Mouse (Mus musculus) lung, embryonic 16.5 days (tissue): ENCODE measurements at regions not wholly inside any gene's neighbourhood (a gene's known extent, or its start where the extent isn't known, plus 50 kb on each side); places are given as distances from the start of the nearest gene placed in this dataset.

Source experiments
- ATAC-seq: fragments of 200-750 bp; cut with Nextera tagmentation; 2 replicates; pipeline ENCODE4 v1.8.0; 2017; ENCODE audit warnings: low read depth, mild to moderate bottlenecking, moderate library complexity
- H3K27ac ChIP-seq: fragments of 300-500 bp; sonication (generic); 2 replicates; pipeline ENCODE4 v1.5.1; 2014; ENCODE audit warnings: mild to moderate bottlenecking, control low read depth, low read length
- H3K27me3 ChIP-seq: fragments of 300-500 bp; sonication (generic); 2 replicates; pipeline ENCODE4 v1.6.1; 2014; ENCODE audit warnings: low read depth, low read length, mixed read lengths; ENCODE audit not compliant: control insufficient read depth, insufficient read depth
- H3K36me3 ChIP-seq: fragments of 300-500 bp; sonication (generic); 2 replicates; pipeline ENCODE4 v1.6.1; 2014; ENCODE audit warnings: low read length; ENCODE audit not compliant: control insufficient read depth, insufficient read depth
- H3K4me1 ChIP-seq: fragments of 300-500 bp; sonication (generic); replicated peaks from 2 replicates; pipeline ENCODE4 v1.6.1; 2014; ENCODE audit warnings: low read length, mixed read lengths; ENCODE audit not compliant: control insufficient read depth, insufficient read depth
- H3K4me2 ChIP-seq: fragments of 300-500 bp; sonication (generic); 2 replicates; pipeline ENCODE4 v1.6.1; 2014; ENCODE audit warnings: low read depth, low read length, control low read depth
- H3K4me3 ChIP-seq: fragments of 300-500 bp; sonication (generic); 2 replicates; pipeline ENCODE4 v1.5.1; 2014; ENCODE audit warnings: mild to moderate bottlenecking, low read length, control low read depth
- H3K9ac ChIP-seq: fragments of 300-500 bp; sonication (generic); 2 replicates; pipeline ENCODE4 v1.6.1; 2014; ENCODE audit warnings: low read length, control low read depth
- H3K9me3 ChIP-seq: fragments of 300-500 bp; sonication (generic); 2 replicates; pipeline ENCODE4 v1.6.1; 2016; ENCODE audit warnings: low read length; ENCODE audit not compliant: control insufficient read depth
- WGBS: fragments of 180-500 bp; shearing (Covaris S2); extraction: QIAGEN DNeasy Blood & Tissue Kit; methylation state at CpG from one replicate; pipeline ENCODE4 v1.1.7; 2014; 5-methylcytosine and 5-hydroxymethylcytosine counted together

GRCm38 (mm10) chr3:128024856-128025255 is 128.7 kb upstream of the Fam241a start:
- Histone ChIP-seq H3K4me3 (no peak overlapping the region), H3K9me3 (no peaks in the 10 kb centered on the region), H3K9ac (no peak overlapping the region), H3K36me3 (no peaks in the 10 kb centered on the region), H3K27ac (no peak overlapping the region), H3K4me1 (no peaks in the 10 kb centered on the region), H3K4me2 (no peak overlapping the region), H3K27me3 (no peaks in the 10 kb centered on the region)
- WGBS = 89% methylated on average over 12 of the region's 12 CpGs
- ATAC-seq = no peak

GRCm38 (mm10) chr3:128014909-128015308 is 118.8 kb upstream of the Fam241a start:
- Histone ChIP-seq H3K36me3 (no peaks in the 10 kb centered on the region), H3K4me3 (no peak overlapping the region), H3K9me3 (no peaks in the 10 kb centered on the region), H3K27me3 (no peaks in the 10 kb centered on the region), H3K4me1 (no peaks in the 10 kb centered on the region), H3K27ac (no peak overlapping the region), H3K4me2 (no peak overlapping the region), H3K9ac (no peak overlapping the region)
- 80% methylated on average over 1 of the region's 1 CpGs for WGBS
- ATAC-seq = no peak

GRCm38 (mm10) chr3:128002905-128003641 is 106.9 kb upstream of the Fam241a start:
- ATAC-seq = no peak
- WGBS = 62% methylated on average over 18 of the region's 18 CpGs
- H3K36me3 ChIP-seq = no peaks in the 10 kb centered on the region
- no peak overlapping the region for H3K4me2 ChIP-seq
- no peak overlapping the region for H3K4me3 ChIP-seq
- H3K9me3 ChIP-seq = no peaks in the 10 kb centered on the region
- H3K9ac ChIP-seq = no peak overlapping the region
- H3K27me3 ChIP-seq = no peaks in the 10 kb centered on the region
- H3K27ac ChIP-seq = no peak overlapping the region
- H3K4me1 ChIP-seq = no peaks in the 10 kb centered on the region

- no peak overlapping the region for H3K4me3 ChIP-seq
- H3K4me1 ChIP-seq = no peaks in the 10 kb centered on the region
- H3K9ac ChIP-seq = no peak overlapping the region
- H3K27ac ChIP-seq = no peak overlapping the region
- no peak overlapping the region for H3K4me2 ChIP-seq
- no peaks in the 10 kb centered on the region for H3K9me3 ChIP-seq
- no peaks in the 10 kb centered on the region for H3K36me3 ChIP-seq
- no peaks in the 10 kb centered on the region for H3K27me3 ChIP-seq
- WGBS = 65% methylated on average over 6 of the region's 6 CpGs
- ATAC-seq = no peak
These were observed 105.9 kb upstream of the Fam241a start for GRCm38 (mm10) chr3:128001924-128002501.

- Histone ChIP-seq H3K36me3 (no peaks in the 10 kb centered on the region), H3K4me2 (no peak overlapping the region), H3K27me3 (no peaks in the 10 kb centered on the region), H3K4me3 (no peak overlapping the region), H3K27ac (no peak overlapping the region), H3K9ac (no peak overlapping the region), H3K9me3 (no peaks in the 10 kb centered on the region), H3K4me1 (no peaks in the 10 kb centered on the region)
- WGBS = 32% methylated on average over 7 of the region's 7 CpGs
- ATAC-seq = no peak
These were observed 99.6 kb upstream of the Fam241a start for GRCm38 (mm10) chr3:127995678-127996077.

GRCm38 (mm10) chr3:127987583-127987982 is 91.5 kb upstream of the Fam241a start:
- H3K4me3 ChIP-seq = no peak overlapping the region
- H3K9ac ChIP-seq = no peak overlapping the region
- H3K4me1 ChIP-seq = no peaks in the 10 kb centered on the region
- H3K4me2 ChIP-seq = no peak overlapping the region
- no peaks in the 10 kb centered on the region for H3K9me3 ChIP-seq
- no peak for ATAC-seq
- H3K27me3 ChIP-seq = no peaks in the 10 kb centered on the region
- no peak overlapping the region for H3K27ac ChIP-seq
- WGBS = 39% methylated on average over 6 of the region's 6 CpGs
- no peaks in the 10 kb centered on the region for H3K36me3 ChIP-seq

- no peaks in the 10 kb centered on the region for H3K9me3 ChIP-seq
- no peak for ATAC-seq
- no peak overlapping the region for H3K9ac ChIP-seq
- no peak overlapping the region for H3K4me2 ChIP-seq
- H3K27ac ChIP-seq = no peak overlapping the region
- no peaks in the 10 kb centered on the region for H3K4me1 ChIP-seq
- H3K4me3 ChIP-seq = no peak overlapping the region
- H3K36me3 ChIP-seq = no peaks in the 10 kb centered on the region
- WGBS = 83% methylated on average over 3 of the region's 3 CpGs
- no peaks in the 10 kb centered on the region for H3K27me3 ChIP-seq
These were observed 89.0 kb upstream of the Fam241a start for GRCm38 (mm10) chr3:127985165-127985564.

- no peak overlapping the region for H3K4me3 ChIP-seq
- H3K4me1 ChIP-seq = no peaks in the 10 kb centered on the region
- H3K36me3 ChIP-seq = no peaks in the 10 kb centered on the region
- H3K4me2 ChIP-seq = no peak overlapping the region
- H3K27ac ChIP-seq = no peak overlapping the region
- H3K27me3 ChIP-seq = no peaks in the 10 kb centered on the region
- 70% methylated on average over 6 of the region's 6 CpGs for WGBS
- no peak for ATAC-seq
- H3K9ac ChIP-seq = no peak overlapping the region
- H3K9me3 ChIP-seq = no peaks in the 10 kb centered on the region
These were observed 81.1 kb upstream of the Fam241a start for GRCm38 (mm10) chr3:127977240-127977639.

- Histone ChIP-seq H3K27me3 (no peaks in the 10 kb centered on the region), H3K27ac (no peak overlapping the region), H3K9ac (no peak overlapping the region), H3K4me2 (no peak overlapping the region), H3K4me1 (no peaks in the 10 kb centered on the region), H3K4me3 (no peak overlapping the region), H3K36me3 (no peaks in the 10 kb centered on the region), H3K9me3 (no peaks in the 10 kb centered on the region)
- no peak for ATAC-seq
- WGBS = 4% methylated on average over 5 of the region's 5 CpGs
These were observed 74.8 kb upstream of the Fam241a start for GRCm38 (mm10) chr3:127970891-127971290.
